Mouse (Mus musculus): ENCODE results near the gene Nudt7. TPM values are rescaled to one million over a fixed set of nuclear protein-coding genes. Genes with fewer than 3 reads are reported as not detected.

The Nudt7 gene
- polyA plus RNA-seq (2014; fragmentation: Illumina TruSeq; extraction: RNeasy Lipid Tissue Mini Kit (QIAGEN cat#74804); ENCODE audit: insufficient read depth, low read depth, low replicate concordance), result 25.8 TPM

GRCm38 (mm10) chr8:114133510-114134362 lies at the start of gene Nudt7:
TSS of gene Nudt7 (plus strand) at chr8:114133557.

Other genes starting within 250 kb of the Nudt7 start
- 0.25 TPM for gene Vat1l, start 72.1 kb downstream of the Nudt7 start, polyA plus RNA-seq (2014; fragmentation: Illumina TruSeq; extraction: RNeasy Lipid Tissue Mini Kit (QIAGEN cat#74804); ENCODE audit: insufficient read depth, low read depth, low replicate concordance)